Mouse (Mus musculus): ENCODE data around the gene Neurog2. TPM values are rescaled to one million over a fixed set of nuclear protein-coding genes. Genes with fewer than 3 reads are reported as not detected.

The Neurog2 gene
- polyA plus RNA-seq, 1 experiment from 2014 or later = 3.8 TPM

DNA sequence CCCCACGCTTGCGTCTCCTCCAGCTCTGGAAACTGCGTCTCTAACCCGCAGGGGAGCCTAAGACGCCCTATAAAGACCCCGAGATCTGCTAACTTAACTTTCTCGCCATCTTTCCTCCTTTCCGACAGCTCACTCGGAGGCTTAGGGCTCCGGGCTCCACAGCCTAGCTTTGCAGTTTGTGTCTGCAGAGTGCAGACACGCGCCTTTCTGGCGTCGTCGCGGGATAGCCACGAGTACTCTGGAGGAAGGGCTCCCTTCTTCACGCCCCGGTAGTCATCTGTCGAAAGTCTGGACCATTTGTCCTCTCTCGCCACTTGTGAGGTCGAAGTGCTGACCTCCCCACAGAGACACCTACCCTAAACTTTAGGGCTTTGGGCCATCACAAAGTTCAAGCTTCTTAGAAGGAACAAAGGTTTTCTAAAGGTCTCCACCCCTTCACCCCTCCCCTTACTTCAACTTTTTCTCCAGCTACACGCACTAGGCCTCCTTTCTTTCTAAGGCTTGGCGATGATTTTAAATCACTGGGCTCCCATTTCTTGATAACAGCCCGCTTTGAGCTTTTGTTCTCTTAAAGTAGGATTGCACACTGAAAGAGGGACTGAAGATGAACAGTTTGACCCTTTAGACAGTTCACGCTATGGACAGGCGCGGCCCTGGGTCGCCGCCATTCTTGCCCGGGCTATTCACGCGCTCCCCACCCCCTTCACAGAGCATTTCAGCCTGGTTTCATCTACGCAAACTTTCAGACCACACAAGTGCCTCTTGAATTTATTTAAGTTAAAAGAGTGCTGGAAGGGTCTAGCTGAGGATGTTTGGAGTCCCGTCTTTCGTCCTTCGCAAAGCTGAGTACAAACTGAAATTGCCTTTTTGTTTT is 4.4 kb upstream of the Neurog2 start:
- peaks cover 93% of the 10 kb centered on the region for H3K27me3 ChIP-seq (ENCODE audit: control insufficient read depth, insufficient read depth, low read length)
- no peak overlapping the region for H3K4me3 ChIP-seq (replicated peaks; ENCODE audit: low read length)
- WGBS = 2% methylated on average over 37 of the region's 37 CpGs

DNA sequence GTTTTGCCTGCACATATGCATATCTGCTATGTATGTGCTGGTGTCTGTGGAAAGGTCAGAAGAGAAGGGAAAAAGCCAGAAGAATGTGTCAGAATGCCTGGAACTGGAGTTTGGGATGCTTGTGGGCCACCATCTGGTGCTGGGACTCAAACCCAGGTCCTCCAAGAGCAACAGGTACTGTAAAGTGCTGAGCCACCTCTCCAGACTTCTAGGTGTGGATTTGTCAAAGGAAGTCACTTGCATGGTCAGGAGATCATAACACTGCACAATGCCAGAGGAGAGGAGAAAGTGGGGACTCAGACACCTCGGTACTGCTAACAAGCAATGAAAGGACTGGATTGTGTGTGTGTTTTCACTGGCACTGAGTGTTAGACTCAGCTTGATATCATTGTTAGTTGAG is 2.7 kb upstream of the Neurog2 start:
- peaks cover 18% of the 10 kb centered on the region; the same call in 1 of the 2 replicates for H3K4me1 ChIP-seq (replicated peaks; ENCODE audit: control insufficient read depth, insufficient read depth, low read length)
- ATAC-seq (ENCODE audit: low FRiP score) (no peak), DNase-seq (ENCODE audit: low spot score) (peak; percentile 27)
- no peaks in the 10 kb centered on the region for H3K9me3 ChIP-seq (ENCODE audit: control insufficient read depth, low read length)
- no peak overlapping the region for H3K4me3 ChIP-seq (replicated peaks; ENCODE audit: low read length)
- H3K4me2 ChIP-seq (replicated peaks) = no peak overlapping the region
- 12% methylated on average over 1 of the region's 1 CpGs for whole genome bisulfite sequencing
- peaks cover 93% of the 10 kb centered on the region for H3K27me3 ChIP-seq (ENCODE audit: control insufficient read depth, insufficient read depth, low read length)
- H3K27ac ChIP-seq = no peak overlapping the region
- no peaks in the 10 kb centered on the region for H3K36me3 ChIP-seq (replicated peaks; ENCODE audit: control insufficient read depth, insufficient read depth)
- H3K9ac ChIP-seq = no peak overlapping the region

More for the DNA sequence above, 4.4 kb upstream of the Neurog2 start:
- no peak for DNase-seq (ENCODE audit: low spot score)
- H3K27ac ChIP-seq = no peak overlapping the region
- no peak for ATAC-seq (ENCODE audit: low FRiP score)
- peak overlapping the region; percentile 27; the same call in 1 of the 2 replicates for H3K4me2 ChIP-seq (replicated peaks)
- H3K4me1 ChIP-seq (replicated peaks; ENCODE audit: control insufficient read depth, insufficient read depth, low read length) = peaks cover 15% of the 10 kb centered on the region; the same call in 1 of the 2 replicates
- no peaks in the 10 kb centered on the region for H3K36me3 ChIP-seq (replicated peaks; ENCODE audit: control insufficient read depth, insufficient read depth)
- H3K9ac ChIP-seq = no peak overlapping the region
- no peaks in the 10 kb centered on the region for H3K9me3 ChIP-seq (ENCODE audit: control insufficient read depth, low read length)

DNA sequence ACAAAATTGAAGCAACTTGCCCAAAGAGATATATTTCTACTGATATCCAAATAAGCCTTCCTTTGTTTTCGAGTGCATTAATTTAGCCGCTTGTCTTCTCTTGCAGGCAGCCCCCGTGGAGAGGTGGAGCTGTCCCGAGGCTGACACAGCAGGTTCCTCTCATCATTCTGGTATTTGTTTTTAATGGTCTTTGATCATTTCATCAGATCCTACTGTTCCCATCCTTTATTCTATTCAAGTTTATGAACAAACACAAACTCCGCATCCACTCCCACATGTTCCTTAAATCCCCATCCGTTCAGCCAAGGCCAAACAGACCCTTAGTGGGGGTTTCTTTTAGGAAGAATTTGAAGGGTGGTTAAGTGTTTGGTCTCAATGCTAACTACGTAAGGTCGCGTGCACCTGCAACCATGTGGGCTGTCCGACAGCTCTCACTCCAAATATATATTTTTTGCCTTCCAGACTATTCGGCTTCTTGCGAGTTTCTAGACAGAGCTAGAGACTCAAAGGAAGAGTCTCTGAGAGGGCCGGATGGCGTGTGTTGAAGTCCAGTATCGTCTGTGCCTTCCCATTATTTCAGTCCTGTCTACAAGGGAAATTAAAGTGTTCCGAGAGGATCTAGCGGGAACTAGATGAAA is 2.1 kb upstream of the Neurog2 start:
- Histone ChIP-seq H3K27ac (no peak overlapping the region), H3K36me3 (replicated peaks; ENCODE audit: control insufficient read depth, insufficient read depth) (no peaks in the 10 kb centered on the region), H3K4me1 (replicated peaks; ENCODE audit: control insufficient read depth, insufficient read depth, low read length) (peaks cover 13% of the 10 kb centered on the region; the same call in 1 of the 2 replicates), H3K27me3 (ENCODE audit: control insufficient read depth, insufficient read depth, low read length) (peaks cover 90% of the 10 kb centered on the region), H3K4me3 (replicated peaks; ENCODE audit: low read length) (no peak overlapping the region), H3K9ac (no peak overlapping the region), H3K9me3 (ENCODE audit: control insufficient read depth, low read length) (no peaks in the 10 kb centered on the region), H3K4me2 (replicated peaks) (peak overlapping the region; percentile 18; the same call in 1 of the 2 replicates)
- ATAC-seq (ENCODE audit: low FRiP score) (no peak), DNase-seq (ENCODE audit: low spot score) (no peak)
- WGBS = 5% methylated on average over 17 of the region's 17 CpGs

DNA sequence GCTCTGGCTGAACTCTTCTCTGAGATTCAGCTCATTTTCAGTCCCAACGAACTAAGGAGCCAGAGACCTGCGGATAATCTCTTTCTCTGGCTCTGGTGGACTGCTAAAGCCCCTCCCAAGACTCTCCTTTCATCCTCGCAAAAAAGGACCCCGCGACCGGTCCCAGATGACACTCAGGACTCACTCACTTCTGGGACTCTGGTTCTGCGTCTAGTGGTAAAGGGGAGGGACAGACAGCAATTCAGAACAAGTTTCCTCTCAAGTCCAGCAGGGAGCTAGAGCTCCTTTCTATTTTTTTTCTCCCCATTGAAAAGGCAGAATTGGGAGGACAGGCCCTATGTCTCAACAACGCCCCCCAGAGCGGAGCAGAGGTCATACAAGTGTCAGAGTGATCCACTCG is 1.4 kb upstream of the Neurog2 start:
- under 1% methylated on average over 10 of the region's 10 CpGs for WGBS
- ATAC-seq (ENCODE audit: low FRiP score) = no peak
- Histone ChIP-seq H3K4me2 (replicated peaks) (no peak overlapping the region), H3K4me3 (replicated peaks; ENCODE audit: low read length) (no peak overlapping the region), H3K9ac (no peak overlapping the region), H3K4me1 (replicated peaks; ENCODE audit: control insufficient read depth, insufficient read depth, low read length) (peaks cover 12% of the 10 kb centered on the region; the same call in 1 of the 2 replicates), H3K27me3 (ENCODE audit: control insufficient read depth, insufficient read depth, low read length) (peaks cover 85% of the 10 kb centered on the region), H3K36me3 (replicated peaks; ENCODE audit: control insufficient read depth, insufficient read depth) (no peaks in the 10 kb centered on the region), H3K27ac (no peak overlapping the region), H3K9me3 (ENCODE audit: control insufficient read depth, low read length) (no peaks in the 10 kb centered on the region)
- DNase-seq (ENCODE audit: low spot score) = no peak

DNA sequence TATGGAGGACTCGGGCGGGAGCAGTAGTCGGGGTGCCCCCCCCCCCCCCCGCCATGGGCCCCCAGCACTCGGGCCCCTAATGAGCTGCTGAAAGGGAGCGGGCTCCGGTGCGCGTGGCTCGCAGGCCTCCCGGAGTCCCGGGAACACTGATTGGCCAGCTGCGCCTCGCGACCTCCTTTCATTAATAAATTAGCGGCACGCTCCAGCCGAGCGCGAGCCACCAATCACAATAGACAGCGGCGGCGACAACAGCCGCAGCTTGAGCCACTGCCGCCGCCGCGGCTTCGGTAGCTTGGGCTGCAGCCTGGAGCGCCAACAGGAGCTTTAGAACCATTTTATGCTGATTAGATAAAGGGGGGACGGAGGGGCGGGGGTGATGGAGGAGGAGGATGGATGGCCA is 404 bp upstream of the Neurog2 start:
- peak; percentile 76 for DNase-seq (ENCODE audit: low spot score)
- H3K27ac ChIP-seq = no peak overlapping the region
- peaks cover 85% of the 10 kb centered on the region for H3K27me3 ChIP-seq (ENCODE audit: control insufficient read depth, insufficient read depth, low read length)
- 1% methylated on average over 30 of the region's 32 CpGs for WGBS
- no peaks in the 10 kb centered on the region for H3K9me3 ChIP-seq (ENCODE audit: control insufficient read depth, low read length)
- H3K4me1 ChIP-seq (replicated peaks; ENCODE audit: control insufficient read depth, insufficient read depth, low read length) = peaks cover 12% of the 10 kb centered on the region; the same call in 1 of the 2 replicates
- H3K4me2 ChIP-seq (replicated peaks) = peak overlapping the region; percentile 97
- no peaks in the 10 kb centered on the region for H3K36me3 ChIP-seq (replicated peaks; ENCODE audit: control insufficient read depth, insufficient read depth)
- H3K9ac ChIP-seq = peak overlapping the region; percentile 56
- ATAC-seq (ENCODE audit: low FRiP score) = peak; percentile 81
- H3K4me3 ChIP-seq (replicated peaks; ENCODE audit: low read length) = peak overlapping the region; percentile 50

DNA sequence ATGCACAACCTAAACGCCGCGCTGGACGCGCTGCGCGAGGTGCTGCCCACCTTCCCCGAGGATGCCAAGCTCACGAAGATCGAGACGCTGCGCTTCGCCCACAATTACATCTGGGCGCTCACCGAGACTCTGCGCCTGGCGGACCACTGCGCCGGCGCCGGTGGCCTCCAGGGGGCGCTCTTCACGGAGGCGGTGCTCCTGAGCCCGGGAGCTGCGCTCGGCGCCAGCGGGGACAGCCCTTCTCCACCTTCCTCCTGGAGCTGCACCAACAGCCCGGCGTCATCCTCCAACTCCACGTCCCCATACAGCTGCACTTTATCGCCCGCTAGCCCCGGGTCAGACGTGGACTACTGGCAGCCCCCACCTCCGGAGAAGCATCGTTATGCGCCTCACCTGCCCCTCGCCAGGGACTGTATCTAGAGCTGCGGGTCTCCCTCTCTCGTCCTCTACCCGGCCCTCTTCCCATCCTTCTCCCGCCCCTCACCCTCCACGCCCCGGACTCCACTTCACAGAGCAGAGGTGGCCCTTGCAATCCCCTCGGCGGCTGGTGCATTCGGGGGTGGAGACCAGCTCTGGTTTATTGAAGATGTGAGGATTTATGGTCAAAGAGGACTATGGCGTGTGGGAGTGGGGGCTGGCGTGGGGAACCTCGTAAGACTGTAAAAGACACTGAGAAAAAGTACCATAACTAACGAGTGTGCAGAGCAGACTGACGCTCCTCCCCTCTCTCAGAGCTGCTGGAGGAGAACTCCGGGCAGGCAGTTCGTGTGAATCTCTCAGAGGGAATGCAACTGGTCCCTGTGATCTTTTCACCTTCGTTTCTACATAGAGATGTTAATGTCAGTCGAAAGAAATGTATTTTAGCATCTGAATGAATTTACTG is 1.4 kb downstream of the Neurog2 start:
- peak overlapping the region; percentile 56 for H3K9ac ChIP-seq
- H3K4me2 ChIP-seq (replicated peaks) = peak overlapping the region; percentile 97
- H3K36me3 ChIP-seq (replicated peaks; ENCODE audit: control insufficient read depth, insufficient read depth) = no peaks in the 10 kb centered on the region
- H3K27me3 ChIP-seq (ENCODE audit: control insufficient read depth, insufficient read depth, low read length) = peaks cover 85% of the 10 kb centered on the region
- under 1% methylated on average over 54 of the region's 58 CpGs for WGBS
- H3K4me3 ChIP-seq (replicated peaks; ENCODE audit: low read length) = peak overlapping the region; percentile 50
- H3K9me3 ChIP-seq (ENCODE audit: control insufficient read depth, low read length) = no peaks in the 10 kb centered on the region
- DNase-seq (ENCODE audit: low spot score) (peak; percentile 84), ATAC-seq (ENCODE audit: low FRiP score) (peak; percentile 80)
- peak overlapping the region; percentile 66; the same call in 1 of the 2 replicates for H3K27ac ChIP-seq
- 0 out of 2 replicates have a peak, but pooled peaks cover 9% of the 10 kb centered on the region for H3K4me1 ChIP-seq (replicated peaks; ENCODE audit: control insufficient read depth, insufficient read depth, low read length)

DNA sequence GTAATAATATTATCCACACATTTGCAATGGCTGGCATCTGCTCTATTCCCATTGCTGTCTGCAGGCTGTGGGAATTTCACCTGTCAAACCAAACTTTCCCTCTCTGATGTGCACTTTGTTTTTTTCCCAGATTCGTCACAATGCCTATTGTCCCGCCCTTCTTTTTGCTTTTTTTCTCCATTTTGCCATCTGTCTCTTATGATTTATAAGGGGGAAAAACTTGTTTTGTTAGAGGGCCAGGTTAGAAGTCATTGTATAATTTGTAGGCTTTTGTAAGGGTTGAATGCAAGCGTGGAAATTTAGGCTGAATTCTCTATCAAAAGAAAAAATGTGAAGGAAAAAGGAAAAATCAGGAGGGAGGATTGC is 2.0 kb downstream of the Neurog2 start:
- no peak overlapping the region for H3K27ac ChIP-seq
- H3K4me2 ChIP-seq (replicated peaks) = peak overlapping the region; percentile 97
- no peak overlapping the region for H3K9ac ChIP-seq
- no peak for DNase-seq (ENCODE audit: low spot score)
- peak overlapping the region; percentile 50 for H3K4me3 ChIP-seq (replicated peaks; ENCODE audit: low read length)
- H3K9me3 ChIP-seq (ENCODE audit: control insufficient read depth, low read length) = no peaks in the 10 kb centered on the region
- peaks cover 85% of the 10 kb centered on the region for H3K27me3 ChIP-seq (ENCODE audit: control insufficient read depth, insufficient read depth, low read length)
- ATAC-seq (ENCODE audit: low FRiP score) = no peak
- peaks cover 14% of the 10 kb centered on the region for H3K4me1 ChIP-seq (replicated peaks; ENCODE audit: control insufficient read depth, insufficient read depth, low read length)
- no peaks in the 10 kb centered on the region for H3K36me3 ChIP-seq (replicated peaks; ENCODE audit: control insufficient read depth, insufficient read depth)
- 4% methylated on average over 3 of the region's 3 CpGs for WGBS

DNA sequence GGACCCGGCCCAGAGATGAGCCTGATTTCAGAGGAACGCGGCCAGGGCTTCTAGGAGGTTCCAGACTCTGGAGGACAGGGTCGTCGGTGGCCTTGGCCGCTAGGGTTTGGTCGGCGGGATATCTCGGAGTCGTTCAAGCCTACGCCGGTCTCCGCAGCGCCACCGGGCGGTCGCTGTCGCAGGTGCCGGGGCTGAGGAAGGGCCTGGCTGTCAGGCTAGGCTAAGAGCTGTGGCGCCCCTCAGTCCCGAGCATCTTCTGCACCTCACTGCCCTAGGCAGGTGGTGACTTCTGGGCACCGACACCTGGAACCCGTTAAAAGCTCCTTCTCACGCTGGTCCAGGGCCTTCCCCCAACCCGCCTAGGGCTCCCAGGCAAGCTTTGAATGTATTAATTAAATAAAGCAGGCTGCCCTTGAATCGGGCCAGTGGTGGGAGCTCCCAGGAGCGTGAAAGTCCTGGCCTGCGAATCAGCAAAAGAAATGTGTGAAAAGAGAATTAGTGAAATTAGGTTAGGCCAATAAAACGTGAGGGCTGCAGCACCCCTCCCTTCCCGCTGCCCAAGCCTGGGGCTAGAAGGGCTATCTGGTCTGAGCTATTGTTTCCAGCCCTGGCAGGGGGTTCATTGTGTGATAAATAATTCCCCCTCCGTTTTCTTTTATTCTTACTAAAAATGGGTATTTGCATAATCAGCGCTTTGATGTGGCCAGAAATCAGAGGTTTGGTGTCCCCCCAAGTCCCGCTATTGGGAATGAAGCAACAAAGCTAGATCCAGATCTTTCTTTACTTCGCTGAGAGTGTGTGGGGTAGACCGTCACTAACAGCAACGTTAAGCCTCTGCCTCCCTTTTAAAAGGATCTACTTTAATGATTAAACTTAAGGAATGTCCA is 7.2 kb downstream of the Neurog2 start:
- no peak overlapping the region for H3K27ac ChIP-seq
- no peaks in the 10 kb centered on the region for H3K9me3 ChIP-seq (ENCODE audit: control insufficient read depth, low read length)
- peak overlapping the region; percentile 13 for H3K4me3 ChIP-seq (replicated peaks; ENCODE audit: low read length)
- peaks cover 27% of the 10 kb centered on the region for H3K4me1 ChIP-seq (replicated peaks; ENCODE audit: control insufficient read depth, insufficient read depth, low read length)
- no peaks in the 10 kb centered on the region for H3K36me3 ChIP-seq (replicated peaks; ENCODE audit: control insufficient read depth, insufficient read depth)
- H3K9ac ChIP-seq = no peak overlapping the region
- WGBS = under 1% methylated on average over 36 of the region's 36 CpGs
- peak overlapping the region; percentile 40 for H3K4me2 ChIP-seq (replicated peaks)
- ATAC-seq (ENCODE audit: low FRiP score) = peak; percentile 53; the same call in 1 of the 2 replicates
- peaks cover 89% of the 10 kb centered on the region for H3K27me3 ChIP-seq (ENCODE audit: control insufficient read depth, insufficient read depth, low read length)
- DNase-seq (ENCODE audit: low spot score) = peak; percentile 58
